Mouse (Mus musculus) heart, adult 2 months (tissue): ENCODE results near the gene Plk3. TPM values are rescaled to one million over a fixed set of nuclear protein-coding genes. Genes with fewer than 3 reads are reported as not detected.
"Not testable (repeated sequence)": the region's sequence is repeated elsewhere in the genome, so short reads cannot be mapped to it uniquely, and the experiment has no call there.

Experiments
- DNase-seq, 2 experiments: peaks; one replicate each; pipeline ENCODE4 v3.0.0; 2021
- H3K27ac ChIP-seq: fragments of 200-600 bp; 2 replicates; pipeline ENCODE4 v1.8.1; 2022
- H3K27me3 ChIP-seq: fragments of 200-500 bp; 2 replicates; pipeline ENCODE4 v1.6.1; 2012; ENCODE audit warnings: mild to moderate bottlenecking, low read length, inconsistent platforms, mixed read lengths; ENCODE audit not compliant: control insufficient read depth, insufficient read depth
- H3K36me3 ChIP-seq: fragments of 200-500 bp; 2 replicates; pipeline ENCODE4 v1.6.1; 2012; ENCODE audit warnings: low read length, inconsistent platforms; ENCODE audit not compliant: control insufficient read depth, insufficient read depth
- H3K4me1 ChIP-seq: fragments of 200-500 bp; 2 replicates; pipeline ENCODE4 v1.6.1; 2011; ENCODE audit warnings: low read length; ENCODE audit not compliant: control insufficient read depth, insufficient read depth
- H3K4me3 ChIP-seq: fragments of 200-600 bp; 2 replicates; pipeline ENCODE4 v1.8.1; 2022
- H3K79me2 ChIP-seq: fragments of 200-500 bp; replicated peaks from 2 replicates; pipeline ENCODE4 v1.6.1; 2012; ENCODE audit warnings: mild to moderate bottlenecking, inconsistent platforms, low read length, moderate library complexity, mixed read lengths; ENCODE audit not compliant: control insufficient read depth, insufficient read depth
- H3K9ac ChIP-seq: fragments of 200-500 bp; 2 replicates; pipeline ENCODE4 v1.6.1; 2012; ENCODE audit warnings: low read depth, mild to moderate bottlenecking, control low read depth, inconsistent platforms, low read length, mixed read lengths
- CTCF ChIP-seq: fragments of 200-600 bp; IDR thresholded peaks from 2 replicates; pipeline ENCODE4 v1.8.1; 2022; ENCODE audit warnings: antibody characterized with exemption, mild to moderate bottlenecking, moderate library complexity
- EP300 ChIP-seq: fragments of 200-500 bp; IDR thresholded peaks from 2 replicates; pipeline ENCODE4 v1.6.1; 2011; ENCODE audit warnings: low read depth, low read length, control low read depth; ENCODE audit not compliant: insufficient read depth
- POLR2A ChIP-seq: fragments of 200-500 bp; IDR thresholded peaks from 2 replicates; pipeline ENCODE4 v1.6.1; 2011; ENCODE audit warnings: mild to moderate bottlenecking, low read depth, low read length, control low read depth; ENCODE audit not compliant: insufficient read depth
- WGBS: fragments of 180-500 bp; shearing (Covaris S2); methylation state at CpG from one replicate; pipeline ENCODE4 v1.1.7; 2018; 5-methylcytosine and 5-hydroxymethylcytosine counted together
- intact Hi-C: fragments of 180-260 bp; cut with DNase I; formaldehyde crosslinking; loops from one replicate; pipeline ENCODE4 v1.15.1; 2025
- long read RNA-seq: library from polyadenylated mRNA; stranded (forward); transcript quantifications from one replicate; pipeline ENCODE4 v2.0.0, GENCODE M21; 2021
- polyA plus RNA-seq: library from polyadenylated mRNA; depleted of rRNA; stranded (reverse); fragments of >200 nt; gene quantifications from 2 replicates; pipeline ENCODE4 v1.2.3, GENCODE M21; 2012; rRNA removed
- total RNA-seq, 2 experiments: library from RNA; stranded (reverse); gene quantifications; 2 replicates each; pipeline ENCODE4 v1.2.3; 2021

Gene Plk3
- total RNA-seq (1 to 10 TPM; 1.4 to 1.9 TPM), polyA plus RNA-seq (4.5 and 4.7 TPM in 2 replicates)
- long read RNA-seq, partial matches to known transcripts = 0 of 8 reads
- long read RNA-seq, other reads (novel, unspliced or antisense) = 4 of 8 reads

GRCm38 (mm10) chr4:117133817-117134600 lies at the start of gene Plk3:
Gene Plk3 (minus strand): TSS chr4:117133963.
- Histone ChIP-seq H3K27ac (peak within 1 kb of the TSS; percentile 78), H3K79me2 (no peaks in the 10 kb centered on the region), H3K9ac (peak within 1 kb of the TSS; percentile 83), H3K27me3 (no peaks in the 10 kb centered on the region), H3K4me3 (peak within 1 kb of the TSS; percentile 86), H3K4me1 (peaks cover 9% of the 10 kb centered on the region), H3K36me3 (no peaks in the 10 kb centered on the region)
- WGBS = 2% methylated on average over 48 of the region's 48 CpGs
- TF ChIP-seq CTCF = 0 out of 2 replicates have a peak, but pooled peaks have one; percentile 9
- TF ChIP-seq EP300 = peak; percentile 68; the same call in 1 of the 2 replicates
- peak; percentile 82 for TF ChIP-seq POLR2A
- intact Hi-C loops = loop anchor here (2.0 kb wide), 1 partner anchor 139 kb away; the partner anchor contains the start of genes Hectd3 and Urod
- DNase-seq = peak; percentile 97 to 99

DNA sequence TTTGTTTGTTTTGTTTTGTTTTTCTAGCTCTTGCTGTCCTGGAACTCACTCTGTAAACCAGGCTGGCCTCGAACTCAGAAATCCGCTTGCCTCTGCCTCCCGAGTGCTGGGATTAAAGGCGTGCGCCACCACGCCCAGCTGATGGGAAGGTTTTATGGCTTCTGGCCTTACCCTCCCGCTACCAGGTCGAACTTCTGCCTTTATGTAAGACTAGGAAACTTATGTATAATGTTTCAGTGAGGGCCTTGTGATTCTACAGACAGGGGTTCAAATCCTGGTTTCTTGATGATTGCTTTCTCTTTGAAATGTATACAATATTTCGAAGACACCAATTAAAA lies 49.0 kb upstream of the Plk3 start:
- Histone ChIP-seq H3K9ac (peak overlapping the region; percentile 63), H3K27ac (peak overlapping the region; percentile 85), H3K4me3 (peak overlapping the region; percentile 64)
- H3K36me3 ChIP-seq, H3K79me2 ChIP-seq, H3K27me3 ChIP-seq, H3K4me1 ChIP-seq, DNase-seq: not testable (repeated sequence)
- intact Hi-C loops = loop anchor here (2.0 kb wide), 2 partner anchors 26 to 62 kb away; partner anchors contain the start of gene Rps8
- WGBS = 11% methylated on average over 9 of the region's 9 CpGs

GRCm38 (mm10) chr4:117181863-117182758 lies 48.3 kb upstream of the Plk3 start, which contains the start of gene Kif2c:
Gene Kif2c (minus strand): TSS chr4:117182639.
- peak within 1 kb of the TSS; percentile 85 for H3K27ac ChIP-seq
- H3K9ac ChIP-seq = peak within 1 kb of the TSS; percentile 63
- no peaks in the 10 kb centered on the region for H3K79me2 ChIP-seq
- WGBS = 1% methylated on average over 42 of the region's 42 CpGs
- peak within 1 kb of the TSS; percentile 64 for H3K4me3 ChIP-seq
- peaks cover 1% of the 10 kb centered on the region; the same call in 1 of the 2 replicates for H3K4me1 ChIP-seq
- TF ChIP-seq POLR2A = peak; percentile 68
- no peak for TF ChIP-seq EP300
- TF ChIP-seq CTCF = peak; percentile 31
- H3K27me3 ChIP-seq = no peaks in the 10 kb centered on the region
- intact Hi-C loops = loop anchor here (2.0 kb wide), 2 partner anchors 25 to 61 kb away; partner anchors contain the start of gene Rps8
- no peaks in the 10 kb centered on the region for H3K36me3 ChIP-seq
- peak; percentile 91 to 97 for DNase-seq

- intact Hi-C loops = no loop called here
- no peaks in the 10 kb centered on the region for H3K36me3 ChIP-seq
- WGBS = 80% methylated on average over 5 of the region's 5 CpGs
Measured at GRCm38 (mm10) chr4:117169936-117170335, 36.2 kb upstream of the Plk3 start.

GRCm38 (mm10) chr4:117161183-117161582 lies 27.4 kb upstream of the Plk3 start:
- no peak overlapping the region for H3K4me3 ChIP-seq
- no peaks in the 10 kb centered on the region for H3K4me1 ChIP-seq
- WGBS = 83% methylated on average over 4 of the region's 4 CpGs
- no peak for DNase-seq
- H3K9ac ChIP-seq = no peak overlapping the region
- intact Hi-C loops = no loop called here
- TF ChIP-seq POLR2A = no peak
- no peaks in the 10 kb centered on the region for H3K79me2 ChIP-seq
- no peak overlapping the region for H3K27ac ChIP-seq
- H3K27me3 ChIP-seq = no peaks in the 10 kb centered on the region
- H3K36me3 ChIP-seq = no peaks in the 10 kb centered on the region

More at GRCm38 (mm10) chr4:117169936-117170335, 36.2 kb upstream of the Plk3 start:
- TF ChIP-seq EP300 (no peak), CTCF (no peak), POLR2A (no peak)
- no peak overlapping the region for H3K4me3 ChIP-seq
- H3K9ac ChIP-seq = no peak overlapping the region
- no peaks in the 10 kb centered on the region for H3K4me1 ChIP-seq
- H3K79me2 ChIP-seq = no peaks in the 10 kb centered on the region
- no peaks in the 10 kb centered on the region for H3K27me3 ChIP-seq
- no peak for DNase-seq
- H3K27ac ChIP-seq = no peak overlapping the region

- no peak overlapping the region for H3K27ac ChIP-seq
- H3K27me3 ChIP-seq = no peaks in the 10 kb centered on the region
- no peaks in the 10 kb centered on the region for H3K36me3 ChIP-seq
- 82% methylated on average over 10 of the region's 10 CpGs for WGBS
- no peak overlapping the region for H3K4me3 ChIP-seq
- no peaks in the 10 kb centered on the region for H3K79me2 ChIP-seq
- intact Hi-C loops = no loop called here
- TF ChIP-seq POLR2A = no peak
- no peak for TF ChIP-seq EP300
- TF ChIP-seq CTCF = no peak
- no peak for DNase-seq
- peaks cover 3% of the 10 kb centered on the region; the same call in 1 of the 2 replicates for H3K4me1 ChIP-seq
- no peak overlapping the region for H3K9ac ChIP-seq
Measured at GRCm38 (mm10) chr4:117159666-117160065, 25.9 kb upstream of the Plk3 start.
